Mouse (Mus musculus): ENCODE results near the gene Foxp1.

Foxp1 gene

DNA sequence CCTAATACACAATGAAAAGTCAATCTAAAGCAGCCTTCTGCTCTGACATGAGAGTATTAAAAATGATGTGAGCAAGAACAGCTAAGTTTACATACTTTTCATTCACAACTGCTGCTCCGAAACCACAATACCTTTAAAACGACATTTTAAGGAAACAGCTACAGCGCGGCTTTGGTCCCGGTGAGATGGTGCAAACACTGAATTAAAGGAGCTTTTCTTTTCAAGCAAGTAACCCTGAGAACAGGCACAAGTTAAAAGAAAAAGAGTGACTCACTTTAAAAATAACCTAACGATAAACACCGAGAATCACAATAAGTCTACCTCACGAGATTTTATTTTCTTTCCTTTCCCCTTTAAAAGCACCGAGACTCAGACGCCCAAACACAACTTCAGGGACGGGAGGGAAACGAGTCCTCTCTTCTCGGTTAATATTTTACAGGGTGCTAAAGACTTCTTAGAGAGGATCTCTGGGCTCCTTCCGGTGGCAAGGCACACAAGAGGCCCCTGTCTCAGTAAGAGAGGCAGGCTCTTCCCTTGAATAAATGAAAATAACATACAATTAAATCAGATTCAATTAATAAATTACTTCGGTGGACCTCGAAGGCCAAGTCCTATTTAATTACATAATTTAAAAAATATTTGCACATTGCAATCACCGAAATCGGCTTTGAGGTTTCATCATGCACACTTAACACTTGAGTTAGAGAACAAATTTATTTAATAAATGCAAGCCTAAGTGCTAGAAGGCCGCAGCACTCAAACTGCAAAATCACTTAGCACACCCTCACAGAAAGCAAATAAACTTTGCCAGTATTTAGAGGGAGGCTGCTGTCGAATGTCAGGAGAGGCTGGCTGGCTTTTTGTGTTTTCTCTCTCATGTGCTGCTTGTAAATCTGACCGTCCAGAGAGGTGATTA, 246.9 kb downstream of the Foxp1 start:
- DNase-seq: no peak

DNA sequence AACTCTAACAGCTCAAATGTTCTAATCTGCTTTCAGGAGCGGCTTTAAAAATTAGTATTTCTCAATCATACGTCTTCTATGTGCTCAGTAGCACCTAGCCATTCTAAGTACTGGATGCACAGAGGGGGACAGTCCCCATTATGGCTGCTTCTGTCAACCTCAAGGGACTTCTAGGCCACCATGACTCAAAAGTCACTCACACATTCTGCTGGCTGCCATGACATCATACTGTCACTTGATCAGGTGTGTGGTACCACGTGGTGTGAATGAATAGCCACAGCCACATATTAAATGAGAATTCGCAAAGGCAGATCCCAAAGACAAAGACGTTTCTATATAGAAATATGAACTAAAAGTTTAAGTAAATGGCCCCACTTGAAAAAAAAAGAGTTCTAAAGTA, 247.9 kb downstream of the Foxp1 start:
- no peak for DNase-seq

DNA sequence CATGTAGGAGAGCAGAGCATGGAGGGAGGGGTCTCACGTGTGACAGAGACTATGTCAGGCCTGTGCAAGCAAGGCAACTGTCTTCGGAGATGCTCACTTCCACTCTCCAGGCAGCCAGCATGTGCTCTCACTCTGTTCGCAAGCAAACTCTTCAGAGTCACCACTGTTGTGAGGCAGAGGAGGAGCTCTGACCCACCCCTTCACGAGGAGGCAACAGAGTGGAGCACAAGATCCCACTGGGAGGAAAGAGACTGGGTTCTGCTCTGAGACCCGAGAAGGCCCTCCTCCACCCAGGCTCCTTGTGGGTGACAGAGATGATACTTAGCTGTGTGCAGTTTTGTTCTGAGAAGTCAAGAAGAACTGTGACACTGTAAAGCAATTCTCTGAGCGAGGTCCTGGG, 248.3 kb downstream of the Foxp1 start:
- no peak for DNase-seq

DNA sequence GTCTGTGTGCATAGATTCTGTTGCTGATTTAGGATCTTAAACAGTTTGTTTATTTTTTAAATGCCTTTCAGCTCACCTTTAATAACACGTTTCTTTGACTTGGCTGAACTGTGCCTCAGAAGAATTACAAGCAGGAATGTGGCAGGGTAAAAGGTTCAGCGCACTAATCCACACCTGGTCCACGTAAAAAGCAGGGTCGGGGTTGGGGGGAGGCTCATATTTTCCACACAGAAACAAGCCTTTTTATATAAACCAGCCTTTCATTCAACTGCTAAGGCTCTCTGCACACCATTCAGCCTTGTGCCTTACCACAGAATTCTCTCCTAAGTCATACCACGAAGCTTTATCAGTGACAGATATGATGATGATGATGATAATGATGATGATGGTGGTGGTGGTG, 249.3 kb downstream of the Foxp1 start:
- DNase-seq: no peak

DNA sequence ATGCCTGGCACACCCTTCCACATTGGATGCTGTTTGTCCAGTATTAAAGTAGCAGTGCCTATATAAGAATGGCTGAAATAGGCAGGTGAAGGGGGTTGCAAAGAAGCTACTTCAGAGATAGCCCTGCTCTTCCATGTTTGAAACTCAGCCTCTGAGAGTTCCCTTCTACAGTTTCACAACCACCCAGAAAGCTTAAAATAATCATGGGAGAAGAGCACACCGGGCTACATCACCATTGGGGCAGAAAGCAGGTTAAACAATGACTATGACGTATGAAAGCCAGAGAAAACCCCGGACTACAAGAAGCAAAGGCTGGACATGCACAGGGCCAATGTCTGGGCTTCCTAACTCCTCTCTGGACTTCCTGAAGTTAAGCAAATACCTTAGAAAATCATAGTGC, 250.3 kb downstream of the Foxp1 start:
- no peak for DNase-seq

DNA sequence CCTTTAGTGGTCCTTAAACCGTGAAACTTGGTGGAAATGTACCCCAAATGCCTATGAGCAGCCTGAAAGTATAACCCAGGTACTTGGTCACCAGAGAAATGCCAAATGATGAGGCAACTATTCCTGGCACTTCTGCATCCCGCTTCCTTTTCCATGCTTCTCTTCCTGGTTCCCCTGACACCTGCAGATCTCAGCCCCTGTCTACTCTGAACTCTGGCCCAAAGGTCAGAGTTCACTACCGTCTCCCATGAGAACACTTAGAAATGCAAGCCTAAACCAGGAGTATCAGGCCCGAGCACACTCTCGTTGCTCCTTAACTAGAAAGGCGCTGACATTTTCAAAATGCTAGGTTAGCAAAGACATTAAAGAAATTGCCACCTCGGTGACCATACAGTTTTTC, 250.8 kb downstream of the Foxp1 start:
- no peak for DNase-seq

DNA sequence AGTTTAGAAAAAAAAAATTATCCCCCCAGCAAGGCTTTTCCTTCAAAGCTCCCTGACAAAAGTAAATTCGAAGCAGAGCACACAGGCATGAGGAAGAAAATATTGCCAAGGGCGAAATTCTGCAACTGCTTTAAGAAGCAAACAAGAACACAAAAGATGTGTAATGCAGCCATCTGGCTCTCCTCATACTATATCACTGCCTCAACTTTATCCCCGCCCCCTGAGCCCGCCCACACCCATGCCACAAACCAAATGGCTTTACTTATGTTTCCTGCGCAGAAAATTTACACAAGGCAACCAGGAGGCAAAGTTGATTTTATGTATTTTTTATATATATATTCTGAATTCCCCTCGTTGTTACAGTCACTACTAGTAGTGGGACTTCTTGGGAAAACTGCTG, 252.6 kb downstream of the Foxp1 start:
- DNase-seq: no peak

DNA sequence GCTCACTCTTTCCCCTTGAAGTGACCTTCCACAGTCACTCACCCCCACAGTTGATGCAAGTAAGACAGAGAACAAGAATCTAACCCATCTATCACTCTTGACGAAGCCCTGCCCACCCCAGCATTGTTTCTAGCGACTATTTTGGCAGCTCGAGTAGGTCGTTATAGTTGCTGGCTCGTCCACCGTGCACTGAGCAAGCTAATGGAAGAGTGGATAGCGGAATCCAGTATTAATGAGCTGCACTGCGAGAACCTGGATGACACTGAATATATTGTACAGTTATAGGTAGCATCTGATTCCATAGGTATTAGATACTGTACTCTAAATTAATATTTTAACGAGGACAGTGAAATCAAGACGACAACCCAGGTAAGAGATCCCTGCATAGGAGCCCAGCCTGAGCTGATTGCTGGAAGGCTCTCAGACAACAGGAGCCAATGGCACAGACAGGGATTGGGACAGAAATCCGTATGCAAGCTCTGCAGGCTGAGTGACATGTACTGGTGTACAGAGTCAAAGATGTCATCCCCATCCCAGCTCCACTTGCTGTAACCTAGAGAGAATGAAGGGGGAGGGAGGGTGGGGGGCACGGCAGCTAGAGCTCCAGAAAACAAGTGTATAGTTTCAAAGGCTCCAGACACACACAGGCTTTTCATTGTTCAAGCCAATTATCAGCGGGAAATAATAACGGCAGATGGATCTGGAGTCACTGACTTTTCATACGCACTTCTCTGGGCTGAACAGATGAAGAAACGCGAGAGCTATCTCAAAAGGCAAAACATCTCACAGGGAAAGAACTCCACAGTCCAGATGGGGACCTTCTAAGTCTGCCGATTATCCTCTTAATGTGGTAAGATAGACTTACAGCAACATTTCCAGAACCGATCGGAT, 254.1 kb downstream of the Foxp1 start:
- DNase-seq: no peak

DNA sequence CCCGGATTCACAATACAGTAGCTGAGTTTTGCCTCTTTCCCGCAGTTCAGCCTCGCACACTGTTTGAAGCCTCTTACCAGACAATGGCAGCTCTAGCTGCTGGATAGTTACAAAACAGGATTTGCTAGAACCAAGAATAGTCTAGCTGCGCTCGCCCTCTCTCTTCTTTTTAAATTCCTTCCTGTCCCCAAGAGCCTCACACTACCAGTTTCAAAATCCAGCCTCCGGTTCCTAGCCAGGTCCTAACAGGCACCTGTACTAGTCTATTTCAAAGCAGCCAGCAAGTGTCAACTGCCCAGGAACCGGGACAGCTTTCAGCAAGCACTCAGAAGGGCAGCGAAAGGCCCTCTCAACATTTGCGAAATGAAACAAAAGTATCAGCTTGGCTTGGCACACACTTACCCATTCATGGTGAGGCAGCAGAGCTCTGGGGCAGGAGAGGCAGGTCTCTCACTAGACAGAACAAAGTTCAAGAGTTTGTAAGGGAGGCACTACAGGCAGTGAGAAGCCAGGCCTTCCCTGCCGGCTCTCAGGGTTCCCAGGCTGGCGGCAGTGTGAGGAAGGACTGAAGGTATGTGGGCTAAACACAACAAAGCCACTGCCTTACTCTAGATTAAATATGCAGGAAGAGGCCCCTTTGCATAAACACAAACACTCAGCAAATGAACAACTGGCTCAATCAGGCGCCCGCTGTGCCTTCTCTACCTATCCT, 256.4 kb downstream of the Foxp1 start:
- DNase-seq: no peak

DNA sequence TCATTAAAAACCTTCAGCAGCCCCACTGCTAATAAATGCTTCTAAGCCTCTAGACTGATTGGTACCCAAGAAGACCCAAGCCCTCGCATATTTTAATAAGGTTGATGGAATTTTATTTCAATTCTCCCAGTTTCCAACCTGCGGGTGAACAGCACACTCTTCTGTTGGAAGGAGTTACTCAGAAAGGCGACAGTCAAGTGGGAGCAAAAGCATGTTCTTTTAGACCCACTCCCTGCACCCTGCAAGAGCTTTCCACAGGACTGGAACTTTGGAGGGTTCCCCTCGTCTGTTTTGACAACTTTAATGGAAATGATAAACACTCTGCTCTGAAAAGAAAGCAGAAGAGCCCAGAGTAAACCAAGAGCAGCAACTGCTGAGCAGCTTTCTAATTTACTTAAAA, 257.3 kb downstream of the Foxp1 start:
- DNase-seq: no peak

DNA sequence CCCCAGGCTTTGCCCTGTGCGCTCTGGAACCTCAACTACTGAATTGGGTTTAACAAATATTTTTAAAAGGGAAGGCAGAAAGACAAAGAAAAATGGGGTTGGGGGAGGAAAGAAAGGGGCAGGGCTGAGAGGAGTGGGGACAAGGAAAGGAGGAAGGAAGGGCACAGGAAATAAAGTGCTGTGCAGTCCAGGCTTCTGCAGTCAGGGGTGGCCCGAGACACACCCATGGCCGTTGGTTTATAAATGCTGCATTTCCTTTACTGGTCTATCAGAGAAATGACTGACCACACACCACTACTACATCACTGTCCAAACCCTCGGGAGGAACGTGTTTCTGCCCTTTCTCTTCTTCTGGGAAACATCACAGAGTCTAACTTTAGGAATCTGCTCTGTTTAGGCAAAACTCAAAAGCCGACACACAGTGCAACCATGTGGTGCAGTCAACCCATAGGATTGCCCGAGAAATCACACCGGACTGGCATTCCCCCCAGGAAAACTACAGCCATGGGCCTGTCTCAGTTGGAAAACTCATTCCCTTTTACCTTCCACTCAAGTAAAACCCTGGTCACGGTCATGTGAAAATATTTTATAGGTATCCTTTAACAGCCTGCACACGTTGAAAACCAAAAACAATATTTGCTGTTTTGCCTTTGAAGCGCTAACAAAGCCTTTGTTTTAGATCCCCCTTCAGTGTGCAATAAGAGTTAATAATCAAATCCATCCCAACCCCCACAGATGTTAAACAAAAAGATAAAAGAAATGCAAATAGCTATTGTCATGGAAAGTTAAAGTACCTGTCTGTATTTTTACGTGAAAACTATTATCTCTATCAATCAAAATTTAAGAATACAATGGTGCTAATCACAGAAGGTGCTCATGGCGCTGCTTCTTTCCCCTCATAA, 258.1 kb downstream of the Foxp1 start:
- no peak for DNase-seq

DNA sequence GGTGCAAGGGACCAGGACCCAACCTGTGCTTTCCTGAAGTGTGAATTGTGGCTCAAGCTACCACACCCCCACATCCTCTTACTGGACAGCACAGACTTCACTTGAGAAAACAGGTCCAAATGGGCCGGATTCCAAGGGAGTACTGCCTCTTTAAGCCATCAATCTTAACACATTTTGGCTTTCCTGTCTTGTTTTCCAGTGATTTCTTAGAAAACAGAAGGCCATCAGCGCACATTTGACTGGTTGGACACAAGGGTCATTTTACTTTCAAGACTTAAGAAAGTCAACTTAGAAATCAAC, 258.7 kb downstream of the Foxp1 start:
- DNase-seq: no peak

DNA sequence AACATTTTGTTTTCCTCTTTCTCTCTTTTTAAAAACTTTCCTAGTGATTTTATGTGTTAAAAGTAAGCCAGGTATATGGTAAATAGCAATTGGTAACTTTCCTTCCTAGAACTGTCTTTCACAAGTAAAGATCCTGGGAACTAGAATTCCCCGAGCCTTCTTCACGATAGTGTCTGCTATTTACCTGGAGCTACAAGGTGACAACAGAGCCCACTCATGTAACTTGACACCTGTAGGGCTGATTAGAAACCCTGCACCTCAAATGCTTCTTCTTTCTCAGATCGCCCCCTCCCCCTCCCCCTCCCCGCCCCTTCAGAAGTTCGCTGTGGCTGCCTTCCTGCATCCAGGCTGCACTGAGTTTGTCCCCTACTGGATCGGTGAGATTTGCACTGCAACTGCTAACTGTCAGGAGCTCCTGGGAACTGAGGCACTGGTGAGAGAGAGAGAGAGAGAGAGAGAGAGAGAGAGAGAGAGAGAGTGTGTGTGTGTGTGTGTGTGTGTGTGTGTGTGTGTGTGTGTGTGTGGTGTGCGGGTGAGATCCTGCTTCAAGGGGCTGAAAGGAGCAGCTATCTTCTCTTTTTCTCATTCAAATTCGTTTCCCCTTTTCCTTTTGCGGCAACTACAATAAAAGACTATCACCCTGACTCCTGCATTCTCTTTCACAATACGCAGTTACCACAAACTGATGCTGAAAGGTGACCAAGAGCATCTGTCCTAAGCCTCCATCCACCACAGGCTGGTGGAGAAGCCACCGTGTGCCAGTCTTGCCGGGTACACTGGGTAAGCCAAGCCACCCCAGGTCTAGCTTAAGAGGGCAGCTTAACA, 259.2 kb downstream of the Foxp1 start:
- DNase-seq: no peak

DNA sequence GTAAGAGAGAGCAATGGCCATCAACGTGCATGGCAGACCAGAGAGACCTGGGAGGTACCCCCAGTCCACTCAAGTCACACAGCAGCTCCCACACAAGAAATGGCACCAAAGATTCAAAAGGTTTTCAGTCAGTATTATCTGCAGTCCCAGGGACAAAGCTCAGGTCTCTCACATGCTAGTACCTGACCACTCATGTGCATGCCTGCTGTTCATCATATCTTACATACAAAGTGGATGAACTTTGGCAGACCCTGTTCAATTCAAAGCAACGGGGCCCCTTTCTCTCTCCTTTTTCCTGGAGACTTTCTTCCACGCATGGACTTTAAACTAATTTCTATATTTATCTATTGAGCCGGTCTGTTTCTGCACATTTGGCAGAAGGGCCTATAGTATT, 260.8 kb downstream of the Foxp1 start:
- DNase-seq: no peak

DNA sequence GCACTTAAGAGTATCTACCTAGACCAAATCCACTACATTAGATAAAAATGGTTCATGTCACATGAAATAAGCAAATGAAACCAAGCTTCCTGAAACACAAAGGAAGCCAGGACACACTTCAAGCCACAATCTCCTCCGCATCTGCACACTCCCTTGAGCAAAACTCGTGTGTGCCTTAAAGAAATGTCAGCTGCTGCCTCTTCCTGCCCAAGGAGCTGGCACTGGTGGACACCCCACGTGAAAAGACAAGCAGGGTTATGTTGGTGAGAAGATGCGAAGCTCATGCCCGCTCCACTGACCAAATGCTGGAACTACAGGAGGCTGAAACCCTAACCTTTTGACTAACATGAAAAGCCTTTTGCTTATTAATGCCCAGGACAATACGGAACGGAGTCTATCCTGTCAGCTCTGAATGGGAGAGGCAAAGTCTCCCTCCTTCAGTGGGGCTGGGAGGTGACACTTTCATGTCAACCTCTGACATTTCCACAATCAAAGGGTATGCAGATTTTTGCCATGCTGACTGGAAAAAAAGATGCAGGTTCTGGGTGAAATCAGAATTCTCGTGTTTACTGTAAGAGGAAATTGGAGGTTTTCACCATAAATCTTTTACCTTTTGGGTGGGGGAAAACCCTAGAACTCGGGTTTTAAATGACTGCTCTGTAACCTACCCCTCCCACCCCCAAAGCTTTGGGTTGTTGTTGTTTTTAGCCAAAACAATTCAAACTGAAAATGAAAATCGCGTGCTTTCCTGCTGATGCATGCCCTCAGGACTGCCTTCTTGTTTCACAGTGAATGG, 261.4 kb downstream of the Foxp1 start:
- DNase-seq: no peak

DNA sequence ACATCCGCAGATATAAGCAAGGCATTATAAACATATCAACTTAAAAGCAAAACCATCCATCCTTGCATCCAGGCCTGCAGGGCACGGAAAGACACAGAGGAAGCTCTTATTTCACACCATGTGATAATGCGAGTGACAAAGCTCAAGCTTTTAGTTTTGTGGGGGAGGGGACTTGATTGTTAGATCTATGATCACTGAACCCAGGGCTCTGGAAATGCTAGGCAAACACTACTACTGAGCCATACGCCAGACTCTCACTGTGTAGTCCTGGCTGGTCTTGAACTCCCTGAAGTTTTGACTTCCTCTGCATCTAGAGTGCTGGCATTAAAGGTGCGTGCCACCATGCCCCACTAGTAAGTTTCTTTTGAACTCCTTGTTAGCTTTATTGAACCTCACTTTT, 264.2 kb downstream of the Foxp1 start:
- DNase-seq: no peak

DNA sequence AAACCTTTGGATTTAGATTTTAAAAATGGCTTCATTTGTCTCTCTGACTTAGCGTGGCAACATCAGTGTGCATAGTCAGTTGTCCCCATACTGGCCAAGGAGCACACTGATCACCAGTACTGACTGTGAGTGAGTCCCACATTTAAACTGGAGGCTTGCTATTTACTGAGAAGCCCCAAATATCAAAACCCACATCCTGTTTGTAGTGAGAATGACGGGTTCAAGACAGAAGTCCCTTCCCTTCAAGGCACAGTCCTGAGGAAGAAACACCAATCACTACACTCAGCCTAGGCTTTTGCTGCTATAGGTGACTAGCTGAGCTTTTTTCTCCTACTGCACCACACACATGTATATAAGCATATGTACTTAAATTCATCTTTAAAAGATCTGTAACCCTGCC, 264.8 kb downstream of the Foxp1 start:
- no peak for DNase-seq

DNA sequence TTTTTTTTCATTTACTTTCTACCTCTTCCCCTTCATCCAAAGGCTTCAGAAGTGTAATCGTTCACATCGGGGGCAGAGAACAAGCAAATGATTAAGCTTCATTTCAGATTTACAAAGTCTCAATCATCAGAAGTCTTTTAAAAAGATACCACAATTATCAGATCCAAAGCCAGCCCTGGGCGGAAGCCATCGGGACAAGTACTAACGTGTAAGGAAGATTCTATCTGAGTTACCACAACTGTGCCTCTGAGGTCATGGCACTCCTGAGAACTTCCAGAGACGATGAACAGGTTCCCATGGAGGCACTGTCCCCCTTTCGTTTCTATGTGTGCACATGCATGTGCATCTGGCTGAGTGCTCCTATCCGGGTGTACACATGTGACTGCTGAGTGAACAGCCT, 269.2 kb downstream of the Foxp1 start:
- no peak for DNase-seq

DNA sequence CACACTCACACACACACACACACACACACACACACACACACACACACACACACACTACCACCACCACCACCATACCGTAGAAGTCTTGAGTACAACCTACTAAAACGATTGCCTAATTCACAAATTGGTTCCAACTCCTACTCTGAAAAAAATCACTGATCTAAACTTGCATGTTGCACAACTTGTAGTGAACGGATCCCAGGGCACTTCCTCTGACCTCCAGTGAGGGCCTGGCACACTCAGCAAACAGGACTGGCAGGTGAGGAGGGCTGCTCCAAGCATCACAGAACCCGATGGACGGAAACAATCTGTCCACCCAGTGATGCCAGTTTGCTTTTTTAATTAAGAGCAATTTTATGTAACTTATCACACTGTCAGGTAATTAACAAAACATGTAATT, 269.7 kb downstream of the Foxp1 start:
- DNase-seq: no peak

DNA sequence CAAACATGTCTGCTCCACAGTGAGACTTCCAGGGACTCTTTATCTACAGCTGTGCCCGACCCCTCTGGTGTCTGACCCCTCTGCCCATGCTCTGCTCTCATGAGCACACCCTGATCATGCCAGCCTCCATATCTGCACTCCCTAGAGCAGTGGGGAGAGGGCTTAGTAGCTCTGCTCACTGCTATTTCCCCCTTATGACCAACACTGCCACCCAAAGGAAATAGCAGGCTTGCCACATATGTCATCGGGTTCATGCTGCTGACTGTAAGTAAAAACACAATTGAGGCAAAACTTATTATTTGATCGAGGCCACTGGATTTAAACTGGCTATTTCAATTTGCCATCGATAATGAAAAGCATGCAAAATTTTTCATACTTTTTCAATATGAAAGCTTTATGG, 270.6 kb downstream of the Foxp1 start:
- DNase-seq: no peak

DNA sequence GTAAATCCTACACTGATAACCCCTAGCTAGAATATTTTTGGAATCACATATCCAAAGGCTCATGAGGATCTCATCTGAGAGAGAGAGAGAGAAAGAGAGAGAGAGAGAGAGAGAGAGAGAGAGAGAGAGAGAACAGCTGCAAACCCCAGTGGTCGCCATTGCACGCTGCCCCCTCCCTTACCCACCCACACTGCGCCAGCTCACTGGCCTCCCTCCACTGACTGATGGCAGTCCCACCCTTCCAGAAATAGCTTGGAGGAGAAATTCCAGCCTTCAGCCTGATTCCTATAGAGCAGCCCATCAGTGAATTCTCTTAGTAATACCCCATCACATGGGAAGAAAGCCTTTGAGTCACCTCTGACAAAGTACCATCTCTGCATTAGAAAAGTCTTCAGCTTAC, 271.3 kb downstream of the Foxp1 start:
- no peak for DNase-seq

All from right cerebral cortex, postnatal 14 days (tissue).